Mouse (Mus musculus): Measurements from ENCODE around the gene Kifc1. TPM values are rescaled to one million over a fixed set of nuclear protein-coding genes. Genes with fewer than 3 reads are reported as not detected.
A peak's percentile ranks its signal among the peaks of the same experiment; 100 is the strongest.
"Not testable (repeated sequence)": the region's sequence is repeated elsewhere in the genome, so short reads cannot be mapped to it uniquely, and the experiment has no call there.

Kifc1 gene
- polyA plus RNA-seq, 1 experiment from 2014 or later, result 11.4 TPM

- ATAC-seq (ENCODE audit: low FRiP score) (no peak; the same call in 1 of the 2 replicates), DNase-seq (ENCODE audit: low spot score, missing footprints) (peak; percentile 92)
Measured at GRCm38 (mm10) chr17:33908331-33909076, 18.0 kb upstream of the Kifc1 start.

GRCm38 (mm10) chr17:33904835-33905234 is 14.4 kb upstream of the Kifc1 start, which contains the start of gene Platr17:
Gene Platr17 (plus strand): TSS chr17:33905135.
- H3K27me3 ChIP-seq (ENCODE audit: control insufficient read depth, insufficient read depth, low read length); H3K27ac ChIP-seq (ENCODE audit: low read depth, low read length); DNase-seq (ENCODE audit: low spot score, missing footprints); H3K9ac ChIP-seq (ENCODE audit: low read length); H3K9me3 ChIP-seq (ENCODE audit: control insufficient read depth, low read length); H3K4me1 ChIP-seq (ENCODE audit: control insufficient read depth, insufficient read depth, low read length); ATAC-seq (ENCODE audit: low FRiP score); H3K36me3 ChIP-seq (ENCODE audit: control insufficient read depth, insufficient read depth, low read length); H3K4me2 ChIP-seq; H3K4me3 ChIP-seq (ENCODE audit: low read depth, low read length): not testable (repeated sequence)
- WGBS, result 37% methylated on average over 3 of the region's 4 CpGs

More at GRCm38 (mm10) chr17:33908331-33909076, 18.0 kb upstream of the Kifc1 start:
- Histone ChIP-seq H3K27me3 (ENCODE audit: control insufficient read depth, insufficient read depth, low read length) (no peaks in the 10 kb centered on the region), H3K9me3 (ENCODE audit: control insufficient read depth, low read length) (no peaks in the 10 kb centered on the region), H3K4me2 (peak overlapping the region; percentile 99), H3K9ac (ENCODE audit: low read length) (peak overlapping the region; percentile 78), H3K4me1 (ENCODE audit: control insufficient read depth, insufficient read depth, low read length) (peaks cover 15% of the 10 kb centered on the region), H3K36me3 (ENCODE audit: control insufficient read depth, insufficient read depth, low read length) (peaks cover 10% of the 10 kb centered on the region), H3K4me3 (ENCODE audit: low read depth, low read length) (peak overlapping the region; percentile 83), H3K27ac (ENCODE audit: low read depth, low read length) (peak overlapping the region; percentile 65)
- under 1% methylated on average over 43 of the region's 44 CpGs for WGBS

GRCm38 (mm10) chr17:33903911-33904651 is 13.6 kb upstream of the Kifc1 start:
- ATAC-seq (ENCODE audit: low FRiP score); H3K4me2 ChIP-seq; H3K36me3 ChIP-seq (ENCODE audit: control insufficient read depth, insufficient read depth, low read length); H3K4me1 ChIP-seq (ENCODE audit: control insufficient read depth, insufficient read depth, low read length); H3K9me3 ChIP-seq (ENCODE audit: control insufficient read depth, low read length); H3K9ac ChIP-seq (ENCODE audit: low read length); H3K27ac ChIP-seq (ENCODE audit: low read depth, low read length); H3K27me3 ChIP-seq (ENCODE audit: control insufficient read depth, insufficient read depth, low read length); H3K4me3 ChIP-seq (ENCODE audit: low read depth, low read length); DNase-seq (ENCODE audit: low spot score, missing footprints): not testable (repeated sequence)
- WGBS, result 74% methylated on average over 6 of the region's 6 CpGs

- ATAC-seq (ENCODE audit: low FRiP score) (no peak), DNase-seq (ENCODE audit: low spot score, missing footprints) (no peak)
- H3K4me1 ChIP-seq (ENCODE audit: control insufficient read depth, insufficient read depth, low read length), result no peaks in the 10 kb centered on the region
- H3K27me3 ChIP-seq (ENCODE audit: control insufficient read depth, insufficient read depth, low read length), result no peaks in the 10 kb centered on the region
- H3K4me3 ChIP-seq (ENCODE audit: low read depth, low read length), result no peak overlapping the region
- no peaks in the 10 kb centered on the region for H3K36me3 ChIP-seq (ENCODE audit: control insufficient read depth, insufficient read depth, low read length)
- no peak overlapping the region for H3K4me2 ChIP-seq
- WGBS, result 80% methylated on average over 7 of the region's 7 CpGs
- H3K9me3 ChIP-seq (ENCODE audit: control insufficient read depth, low read length), result no peaks in the 10 kb centered on the region
- H3K27ac ChIP-seq (ENCODE audit: low read depth, low read length), result no peak overlapping the region
- H3K9ac ChIP-seq (ENCODE audit: low read length), result no peak overlapping the region
Measured at GRCm38 (mm10) chr17:33902491-33902890, 12.0 kb upstream of the Kifc1 start.

- Histone ChIP-seq H3K9ac (ENCODE audit: low read length) (no peak overlapping the region), H3K27me3 (ENCODE audit: control insufficient read depth, insufficient read depth, low read length) (no peaks in the 10 kb centered on the region), H3K4me1 (ENCODE audit: control insufficient read depth, insufficient read depth, low read length) (no peaks in the 10 kb centered on the region), H3K36me3 (ENCODE audit: control insufficient read depth, insufficient read depth, low read length) (no peaks in the 10 kb centered on the region), H3K27ac (ENCODE audit: low read depth, low read length) (no peak overlapping the region), H3K4me3 (ENCODE audit: low read depth, low read length) (no peak overlapping the region), H3K4me2 (no peak overlapping the region), H3K9me3 (ENCODE audit: control insufficient read depth, low read length) (no peaks in the 10 kb centered on the region)
- ATAC-seq (ENCODE audit: low FRiP score) (no peak), DNase-seq (ENCODE audit: low spot score, missing footprints) (no peak)
- WGBS, result 79% methylated on average over 4 of the region's 4 CpGs
Measured at GRCm38 (mm10) chr17:33902079-33902478, 11.6 kb upstream of the Kifc1 start.

- no peak overlapping the region for H3K9ac ChIP-seq (ENCODE audit: low read length)
- no peak overlapping the region for H3K4me2 ChIP-seq
- no peak overlapping the region for H3K27ac ChIP-seq (ENCODE audit: low read depth, low read length)
- H3K36me3 ChIP-seq (ENCODE audit: control insufficient read depth, insufficient read depth, low read length), result no peaks in the 10 kb centered on the region
- H3K9me3 ChIP-seq (ENCODE audit: control insufficient read depth, low read length), result no peaks in the 10 kb centered on the region
- DNase-seq (ENCODE audit: low spot score, missing footprints) (no peak), ATAC-seq (ENCODE audit: low FRiP score) (no peak)
- H3K4me1 ChIP-seq (ENCODE audit: control insufficient read depth, insufficient read depth, low read length), result no peaks in the 10 kb centered on the region
- H3K27me3 ChIP-seq (ENCODE audit: control insufficient read depth, insufficient read depth, low read length), result no peaks in the 10 kb centered on the region
- WGBS, result 70% methylated on average over 4 of the region's 4 CpGs
- H3K4me3 ChIP-seq (ENCODE audit: low read depth, low read length), result no peak overlapping the region
Measured at GRCm38 (mm10) chr17:33901653-33902052, 11.2 kb upstream of the Kifc1 start.

- H3K36me3 ChIP-seq (ENCODE audit: control insufficient read depth, insufficient read depth, low read length), result no peaks in the 10 kb centered on the region
- DNase-seq (ENCODE audit: low spot score, missing footprints), result no peak
- H3K4me2 ChIP-seq, result no peak overlapping the region
- H3K9me3 ChIP-seq (ENCODE audit: control insufficient read depth, low read length), result no peaks in the 10 kb centered on the region
- H3K27ac ChIP-seq (ENCODE audit: low read depth, low read length), result no peak overlapping the region
- H3K27me3 ChIP-seq (ENCODE audit: control insufficient read depth, insufficient read depth, low read length), result no peaks in the 10 kb centered on the region
- ATAC-seq (ENCODE audit: low FRiP score), result no peak
- 80% methylated on average over 4 of the region's 4 CpGs for WGBS
- H3K9ac ChIP-seq (ENCODE audit: low read length), result no peak overlapping the region
- H3K4me1 ChIP-seq (ENCODE audit: control insufficient read depth, insufficient read depth, low read length), result no peaks in the 10 kb centered on the region
- no peak overlapping the region for H3K4me3 ChIP-seq (ENCODE audit: low read depth, low read length)
Measured at GRCm38 (mm10) chr17:33900989-33901314, 10.5 kb upstream of the Kifc1 start.

- Histone ChIP-seq H3K4me2 (no peak overlapping the region), H3K9ac (ENCODE audit: low read length) (no peak overlapping the region), H3K36me3 (ENCODE audit: control insufficient read depth, insufficient read depth, low read length) (no peaks in the 10 kb centered on the region), H3K4me3 (ENCODE audit: low read depth, low read length) (no peak overlapping the region), H3K9me3 (ENCODE audit: control insufficient read depth, low read length) (no peaks in the 10 kb centered on the region), H3K27me3 (ENCODE audit: control insufficient read depth, insufficient read depth, low read length) (no peaks in the 10 kb centered on the region), H3K27ac (ENCODE audit: low read depth, low read length) (no peak overlapping the region), H3K4me1 (ENCODE audit: control insufficient read depth, insufficient read depth, low read length) (no peaks in the 10 kb centered on the region)
- ATAC-seq (ENCODE audit: low FRiP score) (no peak), DNase-seq (ENCODE audit: low spot score, missing footprints) (no peak)
- WGBS, result 81% methylated on average over 7 of the region's 7 CpGs
Measured at GRCm38 (mm10) chr17:33900281-33900988, 10.0 kb upstream of the Kifc1 start.

GRCm38 (mm10) chr17:33899642-33900041 is 9.2 kb upstream of the Kifc1 start:
- no peak overlapping the region for H3K4me3 ChIP-seq (ENCODE audit: low read depth, low read length)
- no peak overlapping the region for H3K4me2 ChIP-seq
- no peaks in the 10 kb centered on the region for H3K27me3 ChIP-seq (ENCODE audit: control insufficient read depth, insufficient read depth, low read length)
- no peaks in the 10 kb centered on the region for H3K36me3 ChIP-seq (ENCODE audit: control insufficient read depth, insufficient read depth, low read length)
- DNase-seq (ENCODE audit: low spot score, missing footprints) (no peak), ATAC-seq (ENCODE audit: low FRiP score) (no peak)
- no peaks in the 10 kb centered on the region for H3K4me1 ChIP-seq (ENCODE audit: control insufficient read depth, insufficient read depth, low read length)
- WGBS, result 84% methylated on average over 4 of the region's 4 CpGs
- no peak overlapping the region for H3K27ac ChIP-seq (ENCODE audit: low read depth, low read length)
- no peak overlapping the region for H3K9ac ChIP-seq (ENCODE audit: low read length)
- H3K9me3 ChIP-seq (ENCODE audit: control insufficient read depth, low read length), result no peaks in the 10 kb centered on the region
